Mouse (Mus musculus) left cerebral cortex, adult 18-20 months (tissue): ENCODE measurements around the gene 4930539E08Rik. TPM values are rescaled to one million over a fixed set of nuclear protein-coding genes. Genes with fewer than 3 reads are reported as not detected.
A peak's percentile ranks its signal among the peaks of the same experiment; 100 is the strongest.

Experiments
- DNase-seq, 2 experiments: peaks; one replicate each; pipeline ENCODE4 v3.0.0; 2021 to 2022; ENCODE audit warnings: low spot score in 2 of 2, mixed read lengths in 1 of 2
- total RNA-seq, 2 experiments: library from RNA; stranded (reverse); gene quantifications; 2 replicates each; pipeline ENCODE4 v1.2.3; 2021

4930539E08Rik gene
- total RNA-seq, 2 experiments from 2014 or later, result 8.6 to 10.7 TPM

DNA sequence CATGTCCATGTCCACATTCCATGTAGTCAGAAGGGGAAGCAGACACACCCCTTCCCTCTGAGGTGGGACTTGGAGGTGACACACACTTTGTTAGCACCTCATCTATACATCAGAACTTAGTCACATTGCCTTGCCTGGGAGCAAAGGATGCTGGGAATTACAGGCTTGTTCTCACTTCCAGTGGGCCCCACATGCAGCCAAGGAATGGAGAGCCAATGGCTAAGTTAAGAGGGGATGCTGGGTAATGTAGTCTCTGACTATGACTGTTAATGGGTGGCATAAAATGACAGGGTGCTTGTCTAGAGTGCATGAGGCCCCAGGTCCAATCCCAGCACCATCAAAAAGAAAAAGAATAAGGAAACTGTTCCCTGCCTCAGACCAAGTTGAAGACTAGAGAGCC lies 48.2 kb downstream of the 4930539E08Rik start:
- no peak for DNase-seq

DNA sequence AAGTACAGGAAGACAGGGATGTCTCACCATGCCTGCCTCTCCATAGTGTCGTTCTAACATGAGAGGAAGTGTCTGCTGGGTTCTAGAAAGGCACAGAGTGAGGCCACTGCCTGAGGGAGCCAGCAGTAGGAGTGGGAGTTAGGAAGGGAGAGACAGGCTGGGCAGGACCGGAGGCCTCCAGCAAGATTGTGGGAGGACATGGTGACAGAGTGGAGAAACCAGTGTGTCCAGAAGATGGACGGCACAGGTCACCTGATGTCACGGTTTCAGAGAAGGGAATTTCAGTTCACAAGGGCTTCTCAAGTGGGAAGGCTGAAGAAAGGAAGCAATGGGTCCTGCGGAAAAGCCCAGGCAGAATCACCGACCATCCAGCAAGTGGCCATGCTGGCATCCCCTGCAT lies 50.7 kb downstream of the 4930539E08Rik start:
- no peak for DNase-seq

DNA sequence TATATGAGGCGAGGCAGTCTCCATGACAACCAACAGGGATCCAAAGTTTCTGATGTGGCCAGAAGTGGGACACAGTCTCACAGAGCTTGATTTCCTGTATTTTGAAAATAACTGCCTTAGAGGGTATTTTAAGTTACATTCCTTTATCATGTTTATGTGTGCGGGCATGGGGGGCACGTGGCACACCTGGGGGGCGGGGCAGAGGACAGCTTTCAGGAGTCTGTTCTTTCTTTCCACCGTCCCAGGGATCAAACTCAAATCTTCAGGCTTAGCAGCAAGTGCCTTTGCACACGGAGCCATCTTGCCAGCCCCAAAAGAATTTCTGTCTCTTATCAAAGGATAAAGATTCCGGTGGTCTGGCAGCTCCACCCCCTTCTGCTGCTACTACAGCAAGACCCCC lies 51.2 kb downstream of the 4930539E08Rik start:
- no peak for DNase-seq

DNA sequence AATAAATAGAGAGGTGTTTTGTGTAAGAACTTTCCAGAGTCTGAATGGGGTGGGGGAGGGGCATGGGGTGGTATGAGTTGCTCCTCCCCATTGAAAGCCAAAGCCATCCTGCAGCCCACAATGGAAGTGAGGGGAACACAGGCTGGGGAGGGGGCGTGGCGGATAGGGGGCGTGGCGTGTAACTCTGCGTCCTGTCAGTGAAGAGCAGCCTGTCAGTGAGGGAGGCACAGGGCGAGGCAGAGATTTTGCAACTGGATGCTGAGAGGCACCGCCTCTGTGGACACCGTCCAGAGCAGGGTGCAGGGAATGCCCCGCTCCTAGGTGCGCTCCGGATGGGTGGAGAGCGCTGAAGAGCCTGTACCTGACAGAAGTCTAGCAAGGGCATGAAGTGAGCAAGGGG lies 56.9 kb downstream of the 4930539E08Rik start, which contains the start of gene Pnpla1:
Gene Pnpla1 (plus strand): TSS at position 207 of the 400 bp plus-strand sequence.
- DNase-seq, result no peak

DNA sequence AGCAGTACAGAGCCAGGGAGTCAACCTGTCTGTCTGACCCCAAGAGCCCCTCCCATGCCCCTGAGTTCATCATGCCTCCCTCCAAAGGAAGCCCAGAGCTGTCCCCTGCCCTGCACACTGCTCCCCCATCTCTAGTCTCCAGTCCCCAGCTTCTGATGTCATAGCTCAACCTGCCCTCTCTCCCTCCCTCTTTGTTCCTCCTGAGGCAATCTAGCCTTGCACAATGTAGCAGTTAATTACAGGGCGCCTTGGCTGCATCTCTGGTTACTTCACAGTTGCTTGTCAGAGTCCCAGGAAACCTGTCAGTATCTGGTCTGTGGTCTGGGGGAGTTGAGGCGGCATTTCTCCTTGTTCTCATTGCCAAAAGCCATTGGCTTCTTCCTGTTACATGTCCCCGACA lies 59.1 kb downstream of the 4930539E08Rik start:
- no peak for DNase-seq

DNA sequence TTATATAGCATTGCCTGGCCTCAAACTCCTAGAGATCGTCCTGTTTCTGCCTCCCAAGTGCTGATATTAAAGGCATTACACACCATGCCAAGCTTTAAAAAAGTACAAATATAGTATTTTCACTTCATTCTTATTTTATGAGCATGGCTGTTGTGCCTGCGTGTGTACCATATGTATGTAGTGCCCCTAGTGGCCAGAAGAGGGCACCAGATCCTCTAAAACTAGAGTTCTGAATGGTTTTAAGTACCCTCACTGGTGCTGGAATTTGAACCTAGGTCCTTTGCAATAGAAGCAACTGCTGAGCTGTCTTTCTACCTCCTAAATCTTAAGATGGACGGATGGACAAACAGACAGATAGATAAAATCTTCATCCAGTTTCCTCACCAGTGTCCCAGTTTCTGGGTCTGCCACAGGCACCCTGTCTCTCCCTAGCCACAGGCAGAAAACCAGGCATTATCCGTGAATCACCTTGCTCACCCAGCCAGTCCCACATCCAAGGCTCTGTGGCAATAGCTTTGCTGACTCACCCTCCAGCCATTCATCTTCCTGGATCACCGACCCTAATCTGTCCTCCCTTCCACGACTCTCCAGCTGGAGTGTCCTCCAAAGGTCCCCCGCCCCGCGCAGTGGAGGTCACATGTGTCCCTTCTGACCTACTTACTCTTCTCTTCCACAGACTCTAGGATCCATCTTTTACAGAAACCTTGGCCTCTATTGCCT lies 59.8 kb downstream of the 4930539E08Rik start:
- DNase-seq, result no peak

DNA sequence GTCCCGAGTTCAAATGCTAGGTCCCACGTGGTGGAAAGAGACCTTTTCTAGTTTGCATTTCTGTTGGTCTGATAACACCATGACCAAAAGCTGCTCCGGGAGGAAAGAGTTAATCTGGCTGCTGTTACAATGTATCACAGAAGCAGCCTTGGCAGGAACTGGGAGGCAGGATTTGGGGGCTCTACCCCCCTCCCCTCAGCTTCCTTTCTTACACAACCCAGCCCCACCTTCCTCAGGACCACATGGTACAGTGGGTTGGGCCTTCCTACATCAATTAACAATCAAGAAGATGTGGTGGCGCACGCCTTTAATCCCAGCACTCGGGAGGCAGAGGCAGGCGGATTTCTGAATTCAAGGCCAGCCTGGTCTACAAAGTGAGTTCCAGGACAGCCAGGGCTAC lies 60.7 kb downstream of the 4930539E08Rik start:
- no peak for DNase-seq

DNA sequence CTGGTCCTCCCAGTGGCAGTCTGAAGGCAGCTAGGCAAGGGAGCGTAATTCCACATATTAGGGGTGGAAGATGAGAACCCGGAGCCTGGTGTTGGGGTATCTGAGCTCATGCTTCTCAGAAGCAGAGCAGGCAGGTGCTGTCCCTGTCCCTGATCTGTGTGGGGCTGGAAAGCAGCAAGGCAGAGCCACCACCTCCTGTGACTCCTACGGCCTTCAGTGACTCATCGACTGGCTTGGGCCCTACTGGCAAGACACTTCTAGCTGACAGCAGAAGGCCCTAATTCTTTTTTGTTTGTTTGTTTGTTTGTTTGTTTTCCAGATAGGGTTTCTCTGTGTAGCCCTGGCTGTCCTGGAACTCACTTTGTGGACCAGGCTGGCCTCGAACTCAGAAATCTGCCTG lies 64.6 kb downstream of the 4930539E08Rik start:
- DNase-seq, result no peak

DNA sequence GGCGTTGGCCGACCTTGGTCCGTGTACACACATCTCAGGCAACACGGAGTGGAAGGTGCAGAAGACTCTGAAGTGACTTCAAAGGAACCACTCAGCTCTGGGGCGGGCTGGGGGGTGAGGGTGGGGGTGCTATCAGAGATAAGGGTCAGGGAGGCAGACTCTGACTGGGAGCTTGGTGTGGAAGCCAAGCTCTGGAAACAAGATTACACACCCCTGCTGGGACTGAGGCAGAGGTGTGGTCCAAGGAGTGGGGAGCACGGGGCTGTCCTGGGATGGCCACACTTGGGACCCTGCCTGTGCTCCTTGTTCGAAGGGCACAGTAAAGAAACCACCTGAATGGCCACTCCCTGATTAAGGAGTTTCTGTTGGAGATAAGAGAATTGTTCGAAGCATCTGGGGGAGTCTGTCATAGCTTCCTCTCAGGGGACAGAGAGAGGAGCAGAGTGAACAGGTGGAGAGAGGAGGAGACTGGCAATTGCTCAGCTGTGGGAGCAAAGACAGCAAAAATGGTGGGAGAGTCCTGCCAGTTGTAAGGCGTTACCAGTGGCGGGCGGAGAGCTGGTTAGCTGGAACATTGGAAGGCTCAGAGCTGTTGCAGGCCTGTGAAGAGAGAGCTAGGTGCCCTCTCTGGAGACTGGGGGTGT lies 68.0 kb downstream of the 4930539E08Rik start:
- peak in 1 of 2 experiments; percentile 40 for DNase-seq

Other genes starting within 250 kb of the 4930539E08Rik start
- gene Slc26a8, start 225.1 kb downstream of the 4930539E08Rik start, total RNA-seq, result 1 to 10 TPM; 6.5 to 9.5 TPM
- 10 to 100 TPM; 83.5 to 88.7 TPM for gene Mapk14, start 224.0 kb downstream of the 4930539E08Rik start, total RNA-seq
- 1 to 10 TPM; 2.8 TPM for gene AC170998.1, start 189.2 kb downstream of the 4930539E08Rik start, total RNA-seq
- gene Mapk13, start 146.0 kb downstream of the 4930539E08Rik start, total RNA-seq, result 1 to 10 TPM; 1.7 to 4.3 TPM
- gene Brpf3, start 114.2 kb downstream of the 4930539E08Rik start, total RNA-seq, result 10 to 100 TPM; 51.5 to 55.0 TPM
- under 1 TPM; 0.53 to 0.54 TPM for gene Pnpla1, start 56.9 kb downstream of the 4930539E08Rik start, total RNA-seq
- gene Pxt1, start 28.5 kb upstream of the 4930539E08Rik start, total RNA-seq, result not detected
- gene Kctd20, start 36.6 kb upstream of the 4930539E08Rik start, total RNA-seq, result 10 to 100 TPM; 67.7 to 71.2 TPM
- gene Stk38, start 92.7 kb upstream of the 4930539E08Rik start, total RNA-seq, result 10 to 100 TPM; 43.2 to 45.8 TPM
- gene Srsf3, start 117.3 kb upstream of the 4930539E08Rik start, total RNA-seq, result 100 to 1,000 TPM; 124 to 130 TPM
- 10 to 100 TPM; 35.1 to 57.4 TPM for gene Cdkn1a, start 175.7 kb upstream of the 4930539E08Rik start, total RNA-seq
- gene Rab44, start 198.8 kb upstream of the 4930539E08Rik start, total RNA-seq, result not detected